In the genomic region with DNA sequence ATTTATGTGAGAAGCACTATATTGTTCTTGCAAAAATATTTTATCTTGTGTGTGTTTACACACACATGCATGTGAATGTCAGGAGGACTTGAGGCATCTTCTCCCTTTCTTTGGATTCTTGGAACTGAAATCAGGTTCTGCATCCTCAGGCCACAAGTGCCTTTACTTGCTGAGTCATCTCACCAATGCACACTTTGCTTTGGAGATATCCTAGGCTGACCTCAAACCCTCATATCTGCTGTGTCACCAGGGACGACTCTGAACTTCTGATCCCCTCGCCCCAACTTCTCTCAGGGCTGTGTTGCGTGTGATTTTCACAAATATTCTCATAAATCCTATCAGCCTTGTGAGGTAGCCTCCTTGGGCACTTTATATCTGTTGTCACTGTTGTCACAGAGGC, we compare ENCODE assay signal across 14 mouse cellular contexts.
DNase-seq lines count a peak whose midpoint lies in the region; ATAC-seq and TF ChIP-seq lines count a peak whose summit lies in the region.
"Had no signal": no experiment of that assay in that cellular context is flagged by ENCODE, and none has a peak within 500 bp of the region (broad histone marks: within the 10 kb centered on the region; RNA-seq: fewer than 3 reads in every experiment).

No protein-coding gene starts in this region.

- peaks cover 8 to 45% of the 10 kb centered on the region in 2 experiments for H3K36me3 ChIP-seq in MEL (ENCODE audit: control insufficient read depth in 1 of 2, insufficient read depth in 2 of 2, low read length in 2 of 2)
- H3K36me3 ChIP-seq in liver, embryonic 11.5 days (ENCODE audit: control insufficient read depth, insufficient read depth, low read length): peaks cover 9% of the 10 kb centered on the region
- peaks cover 20% of the 10 kb centered on the region for H3K36me3 ChIP-seq in forebrain, embryonic 10.5 days (replicated peaks)

- TF ChIP-seq EP300 in MEL (IDR thresholded peaks at IDR 0.05; ENCODE audit: low read depth in 1 of 2, low read length in 2 of 2): peak; percentile 70

- H3K27me3 ChIP-seq in MEL (ENCODE audit: control insufficient read depth in 1 of 2, insufficient read depth in 2 of 2, low read length in 2 of 2): no peaks in the 10 kb centered on the region
- no peaks in the 10 kb centered on the region for H3K27me3 ChIP-seq in liver, embryonic 11.5 days (replicated peaks; ENCODE audit: control insufficient read depth, insufficient read depth, low read length)
- no peaks in the 10 kb centered on the region for H3K27me3 ChIP-seq in forebrain, embryonic 10.5 days (ENCODE audit: poor library complexity, severe bottlenecking)
- H3K27me3 ChIP-seq: hindbrain, embryonic 12.5 days; limb, embryonic 15.5 days; stomach, embryonic 15.5 days had no signal

- peaks cover 31 to 39% of the 10 kb centered on the region in 2 experiments for H3K4me1 ChIP-seq in MEL (ENCODE audit: control insufficient read depth in 1 of 2, insufficient read depth in 2 of 2, low read length in 2 of 2)
- H3K4me1 ChIP-seq in liver, embryonic 11.5 days (replicated peaks; ENCODE audit: control insufficient read depth, insufficient read depth, low read length): peaks cover 6% of the 10 kb centered on the region
- H3K4me1 ChIP-seq in forebrain, embryonic 10.5 days: no peaks in the 10 kb centered on the region
- H3K4me1 ChIP-seq: hindbrain, embryonic 12.5 days; limb, embryonic 15.5 days; stomach, embryonic 15.5 days had no signal

- ATAC-seq in liver, embryonic 11.5 days (replicated peaks; ENCODE audit: low FRiP score): peak; percentile 56; the same call in 1 of the 2 replicates
- ATAC-seq in megakaryocyte-erythroid progenitor cell, adult 5-6 weeks (replicated peaks; ENCODE audit: low FRiP score, low TSS enrichment, poor library complexity, severe bottlenecking): peak; percentile 89

- H3K9me3 ChIP-seq in MEL (replicated peaks; ENCODE audit: insufficient read depth, low read length): no peaks in the 10 kb centered on the region
- no peaks in the 10 kb centered on the region for H3K9me3 ChIP-seq in liver, embryonic 11.5 days (ENCODE audit: control insufficient read depth, low read length)
- no peaks in the 10 kb centered on the region for H3K9me3 ChIP-seq in forebrain, embryonic 10.5 days
- H3K9me3 ChIP-seq: hindbrain, embryonic 12.5 days; limb, embryonic 15.5 days; stomach, embryonic 15.5 days had no signal

- WGBS in liver, embryonic 11.5 days: 48% methylated on average over 3 of the region's 3 CpGs
- 90% methylated on average over 3 of the region's 3 CpGs for WGBS in forebrain, embryonic 10.5 days

- no peak for TF ChIP-seq POLR2A in MEL (IDR thresholded peaks at IDR 0.05; ENCODE audit: control insufficient read depth in 1 of 2, insufficient read depth in 1 of 2, low read depth in 1 of 2, low read length in 2 of 2, poor library complexity in 1 of 2)

- peak; percentile 91 for DNase-seq in MEL (ENCODE audit: low read depth, low spot score)
- DNase-seq in c-Kit-positive CD71-negative TER-119-negative erythroid progenitor cells, embryonic 14.5 days (ENCODE audit: low read depth): peak; percentile 41
- no peak for DNase-seq in liver, embryonic 11.5 days (ENCODE audit: low spot score)
- no peak for DNase-seq in heart, postnatal 4 days
- DNase-seq in forebrain, embryonic 10.5 days (ENCODE audit: extremely low spot score, low spot score): no peak
- no peak for DNase-seq in left cerebral cortex, postnatal 25 days (ENCODE audit: low spot score in 2 of 2)
- DNase-seq: cerebellum, postnatal 36 days; kidney, adult 18-20 months; right cerebral cortex, postnatal 25 days had no signal

- intact Hi-C loops in left cerebral cortex, postnatal 25 days (cut with DNase I): no loop called here

- no peak overlapping the region for H3K4me3 ChIP-seq in MEL (ENCODE audit: control insufficient read depth in 1 of 2, insufficient read depth in 1 of 2, low read depth in 2 of 2, low read length in 2 of 2)
- H3K4me3 ChIP-seq in liver, embryonic 11.5 days (ENCODE audit: low read depth, low read length): no peak overlapping the region
- no peak overlapping the region for H3K4me3 ChIP-seq in forebrain, embryonic 10.5 days
- H3K4me3 ChIP-seq: hindbrain, embryonic 12.5 days; left cerebral cortex, adult 2 months; limb, embryonic 15.5 days; stomach, embryonic 15.5 days had no signal

- H3K27ac ChIP-seq in MEL (ENCODE audit: control insufficient read depth, low read depth, low read length): peak overlapping the region; percentile 72
- H3K27ac ChIP-seq in liver, embryonic 11.5 days (ENCODE audit: low read depth, low read length): no peak overlapping the region
- no peak overlapping the region for H3K27ac ChIP-seq in forebrain, embryonic 10.5 days
- H3K27ac ChIP-seq: hindbrain, embryonic 12.5 days; left cerebral cortex, adult 2 months; limb, embryonic 15.5 days; stomach, embryonic 15.5 days had no signal

- no peak for TF ChIP-seq CTCF in MEL (IDR thresholded peaks at IDR 0.05 in 2 of 3, conservative IDR thresholded peaks at IDR 0.05 in 1 of 3; ENCODE audit: control insufficient read depth in 1 of 3, insufficient read depth in 1 of 3, low read depth in 2 of 3, low read length in 3 of 3, poor library complexity in 1 of 3, severe bottlenecking in 1 of 3)

- H3K4me2 ChIP-seq in liver, embryonic 11.5 days: no peak overlapping the region
- H3K4me2 ChIP-seq: hindbrain, embryonic 12.5 days; limb, embryonic 15.5 days; stomach, embryonic 15.5 days had no signal

- no peak for TF ChIP-seq RAD21 in MEL (IDR thresholded peaks at IDR 0.05; ENCODE audit: low read depth, low read length)

- H3K9ac ChIP-seq in MEL (ENCODE audit: control insufficient read depth, low read depth, low read length, poor library complexity, severe bottlenecking): peak overlapping the region; percentile 8; the same call in 1 of the 2 replicates
- no peak overlapping the region for H3K9ac ChIP-seq in liver, embryonic 11.5 days (ENCODE audit: low read depth, low read length)
- H3K9ac ChIP-seq: hindbrain, embryonic 12.5 days; limb, embryonic 15.5 days; stomach, embryonic 15.5 days had no signal

- H3K79me2 ChIP-seq in MEL (ENCODE audit: control insufficient read depth, insufficient read depth, low read length, poor library complexity): no peaks in the 10 kb centered on the region; the same call in 1 of the 2 replicates

TF ChIP-seq in MEL, 35 proteins besides CTCF, POLR2A, EP300 and RAD21:
- TF ChIP-seq GATA1 (IDR thresholded peaks at IDR 0.05; ENCODE audit: low read depth, low read length): peak; percentile 74
- peak; percentile 84 for TF ChIP-seq ETS1 (IDR thresholded peaks at IDR 0.05; ENCODE audit: low read depth, low read length)
- TF ChIP-seq MAFK (IDR thresholded peaks at IDR 0.05; ENCODE audit: borderline replicate concordance, low read depth, low read length): peak; percentile 90
- 0 out of 2 replicates have a peak, but pooled peaks have one; percentile 30 for TF ChIP-seq BHLHE40 (IDR thresholded peaks at IDR 0.05; ENCODE audit: borderline replicate concordance, low read depth, low read length)
- no peak for TF ChIP-seq CHD1 (IDR thresholded peaks at IDR 0.05; ENCODE audit: low read depth, low read length)
- 0 out of 2 replicates have a peak, but pooled peaks have one; percentile 12 for TF ChIP-seq MAX (IDR thresholded peaks at IDR 0.05; ENCODE audit: low read length)
- 0 out of 2 replicates have a peak, but pooled peaks have one; percentile 28 for TF ChIP-seq TCF12 (IDR thresholded peaks at IDR 0.05; ENCODE audit: low read depth, low read length)
- TF ChIP-seq USF2 (IDR thresholded peaks at IDR 0.05; ENCODE audit: borderline replicate concordance in 1 of 2, insufficient read depth in 1 of 2, low read depth in 1 of 2, low read length in 2 of 2): no peak
- 0 out of 2 replicates have a peak, but pooled peaks have one; percentile 29 for TF ChIP-seq TBP (IDR thresholded peaks at IDR 0.05; ENCODE audit: low read depth, low read length)
- peak; percentile 94 for TF ChIP-seq GABPA (IDR thresholded peaks at IDR 0.05; ENCODE audit: low read depth, low read length)
- TF ChIP-seq USF1 (IDR thresholded peaks at IDR 0.05; ENCODE audit: low read depth, low read length): no peak
- TF ChIP-seq ZKSCAN1 (IDR thresholded peaks at IDR 0.05; ENCODE audit: low read depth, low read length): no peak
- TF ChIP-seq NELFE (IDR thresholded peaks at IDR 0.05; ENCODE audit: low read depth, low read length): no peak
- peak; percentile 29; the same call in 1 of the 2 replicates for TF ChIP-seq TAL1 (IDR thresholded peaks at IDR 0.05; ENCODE audit: low read length)
- TF ChIP-seq ZC3H11A (IDR thresholded peaks at IDR 0.05; ENCODE audit: low read depth, low read length): no peak
- TF ChIP-seq JUND (IDR thresholded peaks at IDR 0.05; ENCODE audit: low read depth, low read length): no peak
- peak; percentile 86; the same call in 1 of the 2 replicates for TF ChIP-seq RCOR1 (IDR thresholded peaks at IDR 0.05; ENCODE audit: low read depth, low read length)
- TF ChIP-seq HCFC1 (IDR thresholded peaks at IDR 0.05; ENCODE audit: low read depth, low read length): no peak
- TF ChIP-seq MXI1 (IDR thresholded peaks at IDR 0.05; ENCODE audit: low read depth, low read length): peak; percentile 61; the same call in 1 of the 2 replicates
- no peak for TF ChIP-seq E2F4 (IDR thresholded peaks at IDR 0.05; ENCODE audit: borderline replicate concordance, low read depth, low read length)

Comparison
In these comparisons a context has a peak if more than half of its experiments do, and no peak if none do; other contexts are left out.
1. DNase-seq: peak in MEL (single experiment) and c-Kit-positive CD71-negative TER-119-negative erythroid progenitor cells, embryonic 14.5 days (single experiment); none in liver, embryonic 11.5 days (single experiment), heart, postnatal 4 days (single experiment), forebrain, embryonic 10.5 days (single experiment) and left cerebral cortex, postnatal 25 days (0 of 2).